In the genomic region with DNA sequence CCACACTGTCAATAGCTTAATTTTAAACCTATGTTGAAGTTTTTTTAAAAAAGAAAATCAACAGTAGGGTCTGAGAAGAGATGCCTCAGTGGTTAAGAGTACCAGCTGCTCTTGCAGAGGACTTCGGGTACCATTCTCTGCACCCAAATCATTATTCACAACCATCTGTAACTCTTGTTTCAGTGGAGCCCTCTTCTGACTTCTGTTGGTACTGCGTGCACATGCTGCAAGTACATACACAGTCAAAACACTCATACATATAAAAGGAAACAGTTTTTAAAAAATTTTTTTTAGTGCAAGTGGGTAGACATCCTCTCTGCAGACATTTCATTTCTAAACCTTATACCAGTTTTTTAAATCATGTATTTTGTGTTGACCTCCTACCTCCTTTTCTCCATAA, we compare ENCODE assay signal across 11 mouse cellular contexts.
DNase-seq lines count a peak whose midpoint lies in the region; ATAC-seq and TF ChIP-seq lines count a peak whose summit lies in the region.
"Had no signal": no experiment of that assay in that cellular context is flagged by ENCODE, and none has a peak within 500 bp of the region (broad histone marks: within the 10 kb centered on the region; RNA-seq: fewer than 3 reads in every experiment).

No protein-coding gene starts in this region.

- TF ChIP-seq RAD21 in MEL (IDR thresholded peaks at IDR 0.05; ENCODE audit: low read depth, low read length) = peak; percentile 11

- WGBS in lung, postnatal 0 days = 79% methylated on average over 2 of the region's 2 CpGs

- H3K9ac ChIP-seq in lung, postnatal 0 days (replicated peaks; ENCODE audit: low read depth) = no peak overlapping the region
- H3K9ac ChIP-seq in MEL (ENCODE audit: control insufficient read depth, low read depth, low read length, poor library complexity, severe bottlenecking) = no peak overlapping the region
- H3K9ac ChIP-seq: heart, embryonic 12.5 days; liver, embryonic 15.5 days had no signal

- H3K36me3 ChIP-seq in lung, postnatal 0 days (ENCODE audit: insufficient read depth, low read length) = no peaks in the 10 kb centered on the region
- H3K36me3 ChIP-seq in MEL (ENCODE audit: control insufficient read depth in 1 of 2, insufficient read depth in 2 of 2, low read length in 2 of 2) = no peaks in the 10 kb centered on the region
- H3K36me3 ChIP-seq: heart, embryonic 12.5 days; liver, embryonic 15.5 days had no signal

- no peak for TF ChIP-seq EP300 in lung, postnatal 0 days (IDR thresholded peaks at IDR 0.05)
- TF ChIP-seq EP300 in MEL (IDR thresholded peaks at IDR 0.05; ENCODE audit: low read depth in 1 of 2, low read length in 2 of 2) = no peak

- H3K9me3 ChIP-seq in lung, postnatal 0 days (ENCODE audit: low read length) = no peaks in the 10 kb centered on the region
- H3K9me3 ChIP-seq in MEL (replicated peaks; ENCODE audit: insufficient read depth, low read length) = no peaks in the 10 kb centered on the region
- H3K9me3 ChIP-seq: heart, embryonic 12.5 days; liver, embryonic 15.5 days had no signal

- no peaks in the 10 kb centered on the region for H3K4me1 ChIP-seq in lung, postnatal 0 days (ENCODE audit: insufficient read depth, low read depth, low read length)
- H3K4me1 ChIP-seq in MEL (ENCODE audit: control insufficient read depth in 1 of 2, insufficient read depth in 2 of 2, low read length in 2 of 2) = no peaks in the 10 kb centered on the region
- H3K4me1 ChIP-seq: heart, embryonic 12.5 days; liver, embryonic 15.5 days had no signal

- no peaks in the 10 kb centered on the region for H3K79me2 ChIP-seq in MEL (ENCODE audit: control insufficient read depth, insufficient read depth, low read length, poor library complexity)

- no peak overlapping the region for H3K4me3 ChIP-seq in lung, postnatal 0 days (ENCODE audit: low read depth, low read length)
- H3K4me3 ChIP-seq in MEL (ENCODE audit: control insufficient read depth in 1 of 2, insufficient read depth in 1 of 2, low read depth in 2 of 2, low read length in 2 of 2) = no peak overlapping the region
- H3K4me3 ChIP-seq: heart, embryonic 12.5 days; liver, embryonic 15.5 days had no signal

- no peak overlapping the region for H3K27ac ChIP-seq in lung, postnatal 0 days (ENCODE audit: low read length)
- no peak overlapping the region for H3K27ac ChIP-seq in MEL (ENCODE audit: control insufficient read depth, low read depth, low read length)
- H3K27ac ChIP-seq: liver, embryonic 15.5 days had no signal

- no peak for ATAC-seq in lung, postnatal 0 days

- no peak overlapping the region for H3K4me2 ChIP-seq in lung, postnatal 0 days (replicated peaks; ENCODE audit: low read depth, low read length)
- H3K4me2 ChIP-seq: heart, embryonic 12.5 days; liver, embryonic 15.5 days; midbrain, embryonic 11.5 days had no signal

- 0 out of 2 replicates have a peak, but pooled peaks have one; percentile 11 for TF ChIP-seq CTCF in lung, postnatal 0 days (IDR thresholded peaks at IDR 0.05)
- peak in 2 of 3 experiments; percentile 17 to 34; a peak in 2 of 6 replicates for TF ChIP-seq CTCF in MEL (IDR thresholded peaks at IDR 0.05 in 2 of 3, conservative IDR thresholded peaks at IDR 0.05 in 1 of 3; ENCODE audit: control insufficient read depth in 1 of 3, insufficient read depth in 1 of 3, low read depth in 2 of 3, low read length in 3 of 3, poor library complexity in 1 of 3, severe bottlenecking in 1 of 3)

- TF ChIP-seq POLR2A in MEL (IDR thresholded peaks at IDR 0.05; ENCODE audit: control insufficient read depth in 1 of 2, insufficient read depth in 1 of 2, low read depth in 1 of 2, low read length in 2 of 2, poor library complexity in 1 of 2) = no peak

- peak; percentile 4 for DNase-seq in heart, postnatal 4 days
- no peak for DNase-seq in heart, adult 8-10 months (ENCODE audit: low spot score)
- no peak for DNase-seq in lung, postnatal 0 days (ENCODE audit: low spot score)
- DNase-seq in lung, postnatal 10 days = no peak
- DNase-seq in MEL (ENCODE audit: low read depth, low spot score) = peak; percentile 20
- DNase-seq in kidney, postnatal 10 days = peak; percentile 20
- DNase-seq in layer of hippocampus, postnatal 14 days (ENCODE audit: low spot score in 2 of 2) = no peak
- DNase-seq: cerebellum, adult 11 months had no signal

- H3K27me3 ChIP-seq in lung, postnatal 0 days (replicated peaks; ENCODE audit: insufficient read depth, low read length) = no peaks in the 10 kb centered on the region
- H3K27me3 ChIP-seq in MEL (ENCODE audit: control insufficient read depth in 1 of 2, insufficient read depth in 2 of 2, low read length in 2 of 2) = no peaks in the 10 kb centered on the region
- H3K27me3 ChIP-seq: heart, embryonic 12.5 days; liver, embryonic 15.5 days had no signal

TF ChIP-seq in MEL, 35 proteins besides CTCF, POLR2A, EP300 and RAD21:
- TF ChIP-seq MYC (IDR thresholded peaks at IDR 0.05; ENCODE audit: low read depth, low read length) = no peak
- peak; percentile 35; the same call in 1 of the 2 replicates for TF ChIP-seq SMC3 (IDR thresholded peaks at IDR 0.05; ENCODE audit: low read depth, low read length)

Comparison
In these comparisons a context has a peak if more than half of its experiments do, and no peak if none do; other contexts are left out.
1. DNase-seq: peak in heart, postnatal 4 days (single experiment), MEL (single experiment) and kidney, postnatal 10 days (single experiment); none in heart, adult 8-10 months (single experiment), lung, postnatal 0 days (single experiment), lung, postnatal 10 days (single experiment) and layer of hippocampus, postnatal 14 days (0 of 2).